Mouse (Mus musculus): ENCODE data around the gene Lrrn4.

Lrrn4 gene

GRCm38 (mm10) chr2:132869682-132870081, 11.0 kb downstream of the Lrrn4 start:
- no peak for DNase-seq

- DNase-seq, result no peak
These were observed 13.2 kb downstream of the Lrrn4 start for GRCm38 (mm10) chr2:132867521-132867920.

DNA sequence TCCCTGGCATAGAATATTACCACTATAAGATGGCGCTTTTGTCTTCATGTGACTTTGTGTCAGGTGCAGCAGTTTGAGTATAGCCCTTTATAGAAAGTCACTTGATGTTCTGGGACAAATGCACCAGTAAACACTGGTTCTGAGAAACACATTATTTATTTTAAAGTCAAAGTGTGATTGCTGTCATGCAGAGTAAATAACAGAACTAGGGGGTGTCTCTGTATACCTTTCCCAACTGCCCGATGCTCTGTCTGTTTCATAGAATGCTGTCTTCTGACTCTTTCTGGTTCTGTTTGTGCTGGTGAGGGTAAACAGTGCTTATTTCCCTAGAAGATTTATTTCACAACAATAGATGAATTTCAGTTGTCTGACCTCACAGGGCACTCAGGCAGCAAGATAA, 17.4 kb downstream of the Lrrn4 start:
- no peak for DNase-seq

GRCm38 (mm10) chr2:132861456-132861855, 19.2 kb downstream of the Lrrn4 start:
- DNase-seq, result no peak

GRCm38 (mm10) chr2:132860435-132860834, 20.3 kb downstream of the Lrrn4 start:
- no peak for DNase-seq

- DNase-seq, result no peak
These were observed 24.4 kb downstream of the Lrrn4 start for GRCm38 (mm10) chr2:132856333-132856732.

DNA sequence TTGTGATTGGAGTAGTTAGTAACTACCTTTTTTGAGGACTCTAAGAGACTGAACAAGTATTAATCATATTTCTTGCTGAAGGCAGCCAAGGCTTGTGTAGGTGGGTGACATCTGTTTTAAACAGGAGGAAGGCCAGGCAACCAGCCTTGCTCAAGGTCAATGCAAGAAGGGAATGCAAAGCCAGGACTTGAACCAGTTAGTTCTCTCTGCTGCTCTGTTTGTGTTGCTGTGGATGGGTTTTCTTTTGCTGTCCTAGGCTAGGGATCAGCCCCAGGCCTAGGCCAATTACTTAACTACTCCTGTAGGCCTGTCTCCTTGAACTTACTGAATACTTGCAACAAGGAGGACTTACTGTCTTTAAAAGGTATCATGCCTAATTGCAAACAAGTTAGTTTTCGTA, 27.6 kb downstream of the Lrrn4 start:
- DNase-seq, result no peak

GRCm38 (mm10) chr2:132849141-132849540, 31.6 kb downstream of the Lrrn4 start:
- no peak for DNase-seq

GRCm38 (mm10) chr2:132848361-132848760, 32.3 kb downstream of the Lrrn4 start:
- DNase-seq, result no peak

GRCm38 (mm10) chr2:132847581-132847980, 33.1 kb downstream of the Lrrn4 start:
- DNase-seq, result no peak

GRCm38 (mm10) chr2:132846407-132847358, 34.0 kb downstream of the Lrrn4 start, which contains the start of gene Crls1:
Gene Crls1, plus strand, starts transcription at chr2:132846666.
- DNase-seq, result peak; percentile 94

DNA sequence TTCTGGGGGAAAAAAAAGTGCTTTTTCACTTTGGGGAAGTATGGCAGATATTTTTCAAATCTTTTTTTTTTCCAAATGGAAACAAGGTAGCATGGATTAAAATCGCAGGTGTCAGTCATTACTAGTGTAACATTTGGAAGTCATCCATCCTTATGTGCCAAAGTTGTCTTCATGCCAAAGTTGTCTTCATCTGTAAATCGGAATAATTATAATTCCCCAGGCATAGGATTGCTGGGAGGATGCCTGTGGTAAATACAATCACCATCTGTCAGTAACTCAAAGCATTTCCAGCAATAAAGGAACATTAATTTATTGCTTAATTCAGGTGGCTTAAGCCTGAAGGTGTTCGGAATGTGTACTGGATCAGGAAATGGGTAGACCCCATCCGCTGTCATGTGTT, 39.6 kb downstream of the Lrrn4 start:
- DNase-seq, result no peak

All from right cerebral cortex, postnatal 4 days (tissue).